Mouse (Mus musculus): ENCODE data around the gene Drap1.

The Drap1 gene

DNA sequence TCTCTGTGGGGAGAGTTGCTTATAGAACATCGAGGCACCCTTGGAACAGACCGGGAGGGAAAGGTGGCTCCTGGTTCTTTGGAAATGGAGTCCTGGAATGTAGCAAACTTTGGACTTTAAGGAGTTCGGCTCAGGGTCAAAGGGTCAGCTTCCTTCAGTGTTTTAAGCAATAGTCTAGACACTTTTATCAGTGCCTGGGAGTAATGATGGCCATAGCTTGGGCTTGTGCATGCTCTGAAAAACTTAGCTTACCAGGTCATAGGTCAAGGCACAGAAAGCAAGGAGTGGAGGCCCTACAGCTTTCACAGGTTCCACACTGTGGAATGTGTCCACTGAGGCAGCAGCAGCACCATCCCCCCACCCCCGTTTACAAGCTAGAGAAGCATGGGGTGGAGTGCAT, 50.0 kb downstream of the Drap1 start:
- no peak for DNase-seq

DNA sequence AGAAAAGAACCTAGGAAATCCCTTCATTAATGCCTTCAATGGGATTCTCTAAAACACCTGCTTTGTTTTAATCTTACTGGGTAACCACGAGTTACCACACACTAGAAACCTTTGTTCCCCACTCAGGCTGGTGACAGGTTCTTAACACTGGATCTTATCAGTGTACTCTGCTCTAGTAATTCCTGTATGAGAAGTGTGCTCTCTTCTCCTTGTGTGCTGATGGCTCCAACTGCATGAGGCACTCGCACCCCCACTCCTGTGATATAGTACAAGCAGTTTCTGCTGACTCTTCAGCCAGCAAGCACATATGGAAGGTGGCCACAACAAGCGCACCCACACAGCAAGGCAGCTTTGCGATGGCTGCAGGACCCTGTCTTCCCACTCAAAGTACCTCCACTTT, 50.6 kb downstream of the Drap1 start:
- no peak for DNase-seq

Data from cerebellum, adult 18-20 months (tissue).